Mouse (Mus musculus): ENCODE measurements around the gene Fam189b. TPM values are rescaled to one million over a fixed set of nuclear protein-coding genes. Genes with fewer than 3 reads are reported as not detected.
A peak's percentile ranks its signal among the peaks of the same experiment; 100 is the strongest.

Gene Fam189b
- total RNA-seq (2021), result 10 to 100 TPM; 15.8 to 17.2 TPM
- long read RNA-seq, experiment 1, transcript Fam189b-201 (12 exons, 3,083 nt), result major isoform, 8 of 25 reads
- long read RNA-seq, experiment 1, partial matches to known transcripts, result 10 of 25 reads
- long read RNA-seq, experiment 1, other reads (novel, unspliced or antisense), result 7 of 25 reads
- long read RNA-seq, experiment 2, partial matches to known transcripts, result 10 of 18 reads
- long read RNA-seq, experiment 2, other reads (novel, unspliced or antisense), result 3 of 18 reads

DNA sequence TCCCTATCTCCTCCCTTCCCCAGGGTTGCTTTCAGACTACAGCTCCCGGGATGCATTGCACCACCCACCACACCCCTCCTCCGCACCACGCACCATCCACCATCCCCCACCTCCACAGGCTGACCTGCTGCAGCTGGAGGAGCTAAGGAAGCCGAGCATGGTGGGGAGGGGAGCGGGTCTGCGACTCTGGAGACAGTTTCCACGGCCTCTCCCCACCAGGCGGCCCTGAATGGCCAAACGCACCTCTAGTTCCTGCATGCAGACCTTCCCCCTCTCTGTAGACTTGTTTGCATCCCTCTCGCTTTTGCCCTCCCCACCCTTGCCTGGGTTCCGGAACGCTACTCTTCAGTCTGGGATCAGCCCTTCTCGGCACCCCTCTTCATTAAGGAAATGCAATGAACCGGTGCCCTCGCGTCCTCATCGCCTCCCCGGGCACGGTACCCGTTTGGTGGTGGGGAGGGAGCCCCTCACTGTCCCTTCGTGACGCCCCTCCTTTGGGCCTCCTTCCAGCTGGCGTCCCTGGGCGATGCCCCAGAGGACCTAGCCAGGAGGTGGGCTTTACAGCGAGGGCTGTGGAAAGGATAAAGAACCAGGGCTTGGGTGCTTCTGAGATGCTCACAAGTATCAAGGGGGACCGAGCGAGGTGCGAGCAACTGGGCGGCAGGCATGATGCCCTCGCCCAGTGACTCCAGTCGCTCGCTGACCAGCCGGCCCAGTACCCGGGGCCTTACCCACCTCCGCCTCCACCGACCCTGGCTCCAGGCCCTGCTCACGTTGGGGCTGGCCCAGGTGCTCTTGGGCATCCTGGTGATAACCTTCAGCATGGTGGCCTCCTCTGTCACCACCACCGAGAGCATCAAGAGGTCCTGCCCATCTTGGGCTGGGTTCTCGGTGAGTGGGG, at the start of gene Fam189b:
TSS of gene Fam189b (plus strand) at position 86 of the 901 bp plus-strand sequence.
- peak within 1 kb of the TSS; percentile 85 for H3K27ac ChIP-seq
- peak; percentile 89 for DNase-seq
- H3K4me3 ChIP-seq, result peak within 1 kb of the TSS; percentile 92
- no peak for TF ChIP-seq CTCF (IDR thresholded peaks at IDR 0.05)
- intact Hi-C loops (cut with DNase I), result no loop called here

GRCm38 (mm10) chr3:89133752-89134151, 49.2 kb upstream of the Fam189b start:
- no peak overlapping the region for H3K27ac ChIP-seq
- no peak for TF ChIP-seq CTCF (IDR thresholded peaks at IDR 0.05)
- DNase-seq, result no peak
- intact Hi-C loops (cut with DNase I), result no loop called here
- H3K4me3 ChIP-seq, result no peak overlapping the region

GRCm38 (mm10) chr3:89135958-89136357, 47.0 kb upstream of the Fam189b start, which contains the start of gene Pklr:
Gene Pklr (plus strand): TSS chr3:89136142.
- no peak for TF ChIP-seq CTCF (IDR thresholded peaks at IDR 0.05)
- intact Hi-C loops (cut with DNase I), result no loop called here
- DNase-seq, result no peak
- H3K4me3 ChIP-seq, result no peak within 1 kb of the TSS
- no peak within 1 kb of the TSS for H3K27ac ChIP-seq

- intact Hi-C loops (cut with DNase I), result no loop called here
- TF ChIP-seq CTCF (IDR thresholded peaks at IDR 0.05), result no peak
- no peak overlapping the region for H3K4me3 ChIP-seq
- no peak overlapping the region for H3K27ac ChIP-seq
- DNase-seq, result no peak
These were observed 46.6 kb upstream of the Fam189b start for GRCm38 (mm10) chr3:89136365-89136764.

GRCm38 (mm10) chr3:89144821-89145220, 38.1 kb upstream of the Fam189b start:
- intact Hi-C loops (cut with DNase I), result no loop called here
- Histone ChIP-seq H3K4me3 (no peak overlapping the region), H3K27ac (no peak overlapping the region)
- no peak for TF ChIP-seq CTCF (IDR thresholded peaks at IDR 0.05)
- DNase-seq, result no peak

DNA sequence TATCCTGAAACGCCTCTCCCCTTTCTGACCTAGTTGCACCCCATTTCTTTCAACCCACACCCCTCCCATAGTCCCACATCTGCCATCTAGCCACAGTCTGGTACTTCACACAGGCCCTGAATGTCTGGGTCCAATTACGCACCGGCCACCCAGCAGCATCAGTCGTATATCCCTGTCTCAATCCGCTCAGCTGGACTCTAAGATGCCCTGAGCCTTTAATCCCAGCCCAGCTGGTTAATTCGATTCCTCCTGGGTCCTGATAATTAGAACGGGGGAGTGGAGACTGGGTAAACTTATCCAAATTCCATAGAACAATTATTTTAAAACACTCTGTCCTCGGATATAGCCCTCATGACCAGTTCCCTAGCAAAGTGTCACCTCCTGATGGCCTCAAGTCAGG, 37.4 kb upstream of the Fam189b start:
- no peak overlapping the region for H3K4me3 ChIP-seq
- intact Hi-C loops (cut with DNase I), result no loop called here
- H3K27ac ChIP-seq, result no peak overlapping the region
- no peak for TF ChIP-seq CTCF (IDR thresholded peaks at IDR 0.05)
- no peak for DNase-seq

DNA sequence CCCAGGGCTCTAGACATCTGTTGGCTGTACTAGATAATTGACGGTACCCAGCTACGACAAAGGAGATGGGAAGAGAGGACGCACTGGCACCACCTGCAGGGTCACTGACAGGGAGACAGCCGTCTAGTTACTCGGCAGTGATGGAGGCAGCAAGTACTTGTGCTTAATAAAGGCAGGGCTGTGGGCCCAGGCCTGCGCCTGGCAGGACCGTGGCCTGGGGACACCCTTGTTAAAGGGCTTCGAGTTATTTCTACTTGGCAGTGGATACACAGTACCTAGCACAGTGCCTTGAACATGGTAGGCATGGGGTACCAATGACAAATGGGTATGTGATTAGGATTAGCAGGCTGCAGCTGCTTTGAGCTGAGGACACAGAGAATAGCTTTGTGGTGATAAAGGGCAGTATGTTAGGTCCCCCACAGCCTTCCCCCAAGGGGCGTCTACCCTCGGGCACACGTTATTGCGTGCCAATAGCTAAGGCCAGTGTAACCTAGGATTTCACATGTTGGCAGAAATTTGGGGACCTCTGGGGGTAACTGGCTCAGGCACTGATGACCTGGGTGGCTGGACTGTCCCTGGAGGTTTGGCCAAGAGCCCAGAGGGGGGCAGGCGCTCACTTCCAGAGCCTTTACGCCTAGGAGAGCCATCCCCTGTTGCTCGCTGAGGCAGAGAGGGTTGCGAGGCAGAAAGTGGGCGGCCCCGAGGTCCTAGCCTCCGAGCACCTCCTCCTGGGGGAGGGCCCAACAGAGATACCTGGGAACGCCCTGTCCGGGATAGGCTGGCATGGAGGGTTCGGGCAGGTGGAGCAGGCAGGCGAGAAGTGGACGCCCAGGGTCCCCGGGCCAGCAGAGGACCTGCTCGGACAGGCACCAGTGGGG, 35.6 kb upstream of the Fam189b start:
- no peak overlapping the region for H3K27ac ChIP-seq
- intact Hi-C loops (cut with DNase I), result no loop called here

DNA sequence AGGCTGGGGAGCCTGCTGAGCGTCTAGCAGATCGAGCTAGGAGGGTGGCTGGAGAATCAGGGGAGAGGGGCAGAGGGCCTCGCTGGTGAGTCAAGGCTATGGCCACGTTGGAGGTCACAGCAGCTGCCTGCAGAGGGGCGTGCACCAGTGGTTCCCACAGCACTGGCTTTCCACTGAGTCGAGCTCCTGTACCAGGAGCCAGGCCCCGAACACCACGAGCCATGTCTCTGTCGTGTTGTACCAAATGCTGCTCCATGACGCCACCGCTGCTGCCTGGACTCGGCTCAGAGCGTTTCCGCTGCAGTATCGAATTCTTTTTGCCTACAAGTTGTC, 35.0 kb upstream of the Fam189b start:
- intact Hi-C loops (cut with DNase I), result no loop called here
- DNase-seq, result no peak
- TF ChIP-seq CTCF (IDR thresholded peaks at IDR 0.05), result no peak
- Histone ChIP-seq H3K4me3 (no peak overlapping the region), H3K27ac (no peak overlapping the region)

More for the DNA sequence above, 35.6 kb upstream of the Fam189b start:
- no peak overlapping the region for H3K4me3 ChIP-seq
- no peak for DNase-seq
- no peak for TF ChIP-seq CTCF (IDR thresholded peaks at IDR 0.05)

GRCm38 (mm10) chr3:89148567-89148966, 34.4 kb upstream of the Fam189b start:
- H3K27ac ChIP-seq, result no peak overlapping the region
- intact Hi-C loops (cut with DNase I), result no loop called here
- DNase-seq, result no peak
- no peak overlapping the region for H3K4me3 ChIP-seq
- no peak for TF ChIP-seq CTCF (IDR thresholded peaks at IDR 0.05)

DNA sequence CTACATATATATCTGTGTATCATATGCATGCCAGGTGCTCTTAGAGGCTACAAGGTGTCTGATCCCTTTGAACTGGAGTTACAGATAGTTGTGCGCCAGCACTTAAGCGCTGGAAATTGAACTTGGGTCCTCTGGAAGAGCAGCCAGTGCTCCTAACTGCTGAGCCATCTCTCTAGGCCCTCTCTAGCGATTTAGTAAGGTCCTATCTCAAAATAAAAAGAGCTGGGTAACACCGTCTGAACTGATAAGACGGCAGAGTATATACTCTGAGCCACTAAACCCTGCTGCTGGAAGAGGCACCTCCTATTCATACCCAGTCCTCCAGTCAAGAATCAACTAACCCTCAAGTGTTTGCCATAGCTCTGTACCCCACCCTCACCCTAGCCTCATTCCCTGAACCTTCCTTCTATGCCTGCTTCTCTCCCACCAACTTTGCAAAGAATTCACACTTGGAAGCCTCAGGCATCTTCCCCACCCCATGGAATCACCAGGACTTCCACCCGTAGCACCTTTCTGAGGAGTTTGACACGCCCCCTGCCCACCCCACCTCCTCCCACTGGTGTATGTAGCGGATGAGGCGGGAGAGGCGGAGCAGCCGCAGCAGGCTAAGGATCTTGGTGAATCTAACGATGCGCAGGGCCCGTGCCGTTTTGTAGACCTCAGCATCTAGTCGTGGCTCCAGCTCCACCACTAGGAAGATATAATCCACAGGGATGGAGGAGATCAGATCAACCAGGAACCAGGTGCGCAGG, 30.7 kb upstream of the Fam189b start:
- intact Hi-C loops (cut with DNase I), result no loop called here
- no peak overlapping the region for H3K4me3 ChIP-seq

GRCm38 (mm10) chr3:89156951-89157350, 26.0 kb upstream of the Fam189b start:
- no peak overlapping the region for H3K27ac ChIP-seq
- no peak for DNase-seq
- intact Hi-C loops (cut with DNase I), result no loop called here
- H3K4me3 ChIP-seq, result no peak overlapping the region
- TF ChIP-seq CTCF (IDR thresholded peaks at IDR 0.05), result no peak

More for the DNA sequence above, 30.7 kb upstream of the Fam189b start:
- no peak for DNase-seq
- TF ChIP-seq CTCF (IDR thresholded peaks at IDR 0.05), result no peak
- no peak overlapping the region for H3K27ac ChIP-seq

- DNase-seq, result no peak
- intact Hi-C loops (cut with DNase I), result no loop called here
- TF ChIP-seq CTCF (IDR thresholded peaks at IDR 0.05), result no peak
- no peak overlapping the region for H3K27ac ChIP-seq
- no peak overlapping the region for H3K4me3 ChIP-seq
These were observed 24.3 kb upstream of the Fam189b start for GRCm38 (mm10) chr3:89158651-89159050.
